Mouse (Mus musculus): ENCODE data around the gene Eif2s2.

DNA sequence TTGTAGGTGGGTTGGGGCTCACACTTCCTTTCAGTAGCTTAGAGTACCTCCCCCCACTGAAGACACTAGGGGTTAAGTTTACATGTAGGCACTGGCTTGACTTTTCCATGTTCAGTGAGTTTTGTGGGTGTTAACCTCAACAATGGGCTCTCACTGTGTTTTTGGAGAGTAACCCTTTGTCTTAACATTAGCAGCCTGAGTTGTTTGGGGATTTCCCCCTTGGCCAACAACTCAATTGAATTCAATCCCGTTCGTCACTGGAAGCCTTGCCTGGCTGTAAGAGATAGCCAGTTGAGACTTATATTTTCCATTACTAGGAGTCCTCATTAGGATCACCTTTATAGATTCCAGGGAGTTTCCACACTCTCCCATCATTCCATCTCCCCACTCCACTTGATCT lies 56.2 kb downstream of the Eif2s2 start:
- TF ChIP-seq CTCF (IDR thresholded peaks at IDR 0.05; ENCODE audit: extremely low read depth, insufficient read depth, low read length) (no peak), POLR2A (IDR thresholded peaks at IDR 0.05; ENCODE audit: extremely low read depth, insufficient read depth, low read length) (no peak)
